Mouse (Mus musculus) embryonic facial prominence, embryonic 13.5 days (tissue): ENCODE data around the gene Abhd17c. TPM values are rescaled to one million over a fixed set of nuclear protein-coding genes. Genes with fewer than 3 reads are reported as not detected.

Source experiments
- ATAC-seq: fragments of 200-750 bp; cut with Nextera tagmentation; 2 replicates; pipeline ENCODE4 v1.8.0; 2017; ENCODE audit warnings: low read depth; ENCODE audit not compliant: insufficient number of reproducible peaks, insufficient read depth, low FRiP score, low TSS enrichment
- H3K27ac ChIP-seq: fragments of 300-500 bp; sonication (generic); 2 replicates; pipeline ENCODE4 v1.5.1; 2015; ENCODE audit warnings: moderate library complexity, mild to moderate bottlenecking, inconsistent platforms
- H3K27me3 ChIP-seq: fragments of 300-500 bp; sonication (generic); 2 replicates; pipeline ENCODE4 v1.6.1; 2015; ENCODE audit warnings: mild to moderate bottlenecking, inconsistent platforms
- H3K36me3 ChIP-seq: fragments of 300-500 bp; sonication (generic); 2 replicates; pipeline ENCODE4 v1.6.1; 2015; ENCODE audit warnings: mild to moderate bottlenecking, inconsistent platforms
- H3K4me1 ChIP-seq: fragments of 300-500 bp; sonication (generic); 2 replicates; pipeline ENCODE4 v1.6.1; 2015; ENCODE audit warnings: inconsistent platforms
- H3K4me2 ChIP-seq: fragments of 300-500 bp; sonication (generic); 2 replicates; pipeline ENCODE4 v1.6.1; 2015; ENCODE audit warnings: moderate library complexity, mild to moderate bottlenecking, inconsistent platforms
- H3K4me3 ChIP-seq: fragments of 300-500 bp; sonication (generic); 2 replicates; pipeline ENCODE4 v1.5.1; 2015; ENCODE audit warnings: mild to moderate bottlenecking, inconsistent platforms
- H3K9ac ChIP-seq: fragments of 300-500 bp; sonication (generic); 2 replicates; pipeline ENCODE4 v1.6.1; 2015; ENCODE audit warnings: mild to moderate bottlenecking, inconsistent platforms
- H3K9me3 ChIP-seq: fragments of 300-500 bp; sonication (generic); 2 replicates; pipeline ENCODE4 v1.6.1; 2016; ENCODE audit warnings: inconsistent platforms
- WGBS: fragments of 180-500 bp; shearing (Covaris S2); methylation state at CpG from one replicate; pipeline ENCODE4 v1.1.7; 2015; ENCODE audit warnings: mixed read lengths; 5-methylcytosine and 5-hydroxymethylcytosine counted together
- polyA plus RNA-seq: library from polyadenylated mRNA; unstranded; fragments of >200 nt; fragmentation: Nextera tagmentation; extraction: Ambion mirVana; gene quantifications from 2 replicates; pipeline ENCODE4 v1.2.1, GENCODE M21; 2015

Gene Abhd17c
- polyA plus RNA-seq, 1 experiment from 2014 or later, result 11.7 TPM

GRCm38 (mm10) chr7:84171177-84171787, 19.6 kb upstream of the Abhd17c start:
- no peak for ATAC-seq
- Histone ChIP-seq H3K4me1 (no peaks in the 10 kb centered on the region), H3K27ac (no peak overlapping the region), H3K4me3 (no peak overlapping the region), H3K36me3 (no peaks in the 10 kb centered on the region), H3K4me2 (no peak overlapping the region), H3K9me3 (no peaks in the 10 kb centered on the region), H3K9ac (no peak overlapping the region), H3K27me3 (no peaks in the 10 kb centered on the region)
- WGBS, result 74% methylated on average over 1 of the region's 1 CpGs

GRCm38 (mm10) chr7:84168355-84168754, 16.7 kb upstream of the Abhd17c start:
- 89% methylated on average over 2 of the region's 2 CpGs for WGBS
- H3K4me3 ChIP-seq, result no peak overlapping the region
- no peak overlapping the region for H3K4me2 ChIP-seq
- ATAC-seq, result no peak
- no peaks in the 10 kb centered on the region for H3K4me1 ChIP-seq
- no peaks in the 10 kb centered on the region for H3K27me3 ChIP-seq
- H3K9me3 ChIP-seq, result no peaks in the 10 kb centered on the region
- H3K9ac ChIP-seq, result no peak overlapping the region
- H3K27ac ChIP-seq, result no peak overlapping the region
- H3K36me3 ChIP-seq, result no peaks in the 10 kb centered on the region

- Histone ChIP-seq H3K9ac (no peak overlapping the region), H3K4me1 (no peaks in the 10 kb centered on the region), H3K9me3 (no peaks in the 10 kb centered on the region), H3K4me3 (no peak overlapping the region), H3K27ac (no peak overlapping the region), H3K27me3 (no peaks in the 10 kb centered on the region), H3K4me2 (no peak overlapping the region), H3K36me3 (no peaks in the 10 kb centered on the region)
- ATAC-seq, result no peak
- 72% methylated on average over 4 of the region's 4 CpGs for WGBS
Measured at GRCm38 (mm10) chr7:84166721-84167419, 15.2 kb upstream of the Abhd17c start.

- WGBS, result 91% methylated on average over 1 of the region's 1 CpGs
- no peak for ATAC-seq
- Histone ChIP-seq H3K36me3 (no peaks in the 10 kb centered on the region), H3K27me3 (no peaks in the 10 kb centered on the region), H3K27ac (no peak overlapping the region), H3K9ac (no peak overlapping the region), H3K9me3 (no peaks in the 10 kb centered on the region), H3K4me1 (no peaks in the 10 kb centered on the region), H3K4me2 (no peak overlapping the region), H3K4me3 (no peak overlapping the region)
Measured at GRCm38 (mm10) chr7:84166007-84166406, 14.3 kb upstream of the Abhd17c start.

GRCm38 (mm10) chr7:84165288-84165687, 13.6 kb upstream of the Abhd17c start:
- no peaks in the 10 kb centered on the region for H3K36me3 ChIP-seq
- no peaks in the 10 kb centered on the region for H3K4me1 ChIP-seq
- H3K4me3 ChIP-seq, result no peak overlapping the region
- 63% methylated on average over 3 of the region's 3 CpGs for WGBS
- no peak for ATAC-seq
- no peak overlapping the region for H3K27ac ChIP-seq
- no peaks in the 10 kb centered on the region for H3K9me3 ChIP-seq
- H3K27me3 ChIP-seq, result no peaks in the 10 kb centered on the region
- no peak overlapping the region for H3K4me2 ChIP-seq
- H3K9ac ChIP-seq, result no peak overlapping the region

- Histone ChIP-seq H3K4me2 (no peak overlapping the region), H3K27ac (no peak overlapping the region), H3K36me3 (no peaks in the 10 kb centered on the region), H3K9me3 (no peaks in the 10 kb centered on the region), H3K4me1 (no peaks in the 10 kb centered on the region), H3K9ac (no peak overlapping the region), H3K4me3 (no peak overlapping the region), H3K27me3 (no peaks in the 10 kb centered on the region)
- WGBS, result 84% methylated on average over 4 of the region's 4 CpGs
- ATAC-seq, result no peak
Measured at GRCm38 (mm10) chr7:84164880-84165279, 13.2 kb upstream of the Abhd17c start.

GRCm38 (mm10) chr7:84164419-84164818, 12.7 kb upstream of the Abhd17c start:
- ATAC-seq, result no peak
- H3K9me3 ChIP-seq, result no peaks in the 10 kb centered on the region
- no peaks in the 10 kb centered on the region for H3K36me3 ChIP-seq
- WGBS, result 55% methylated on average over 2 of the region's 2 CpGs
- H3K4me3 ChIP-seq, result no peak overlapping the region
- H3K9ac ChIP-seq, result no peak overlapping the region
- H3K4me1 ChIP-seq, result no peaks in the 10 kb centered on the region
- H3K27ac ChIP-seq, result no peak overlapping the region
- no peak overlapping the region for H3K4me2 ChIP-seq
- no peaks in the 10 kb centered on the region for H3K27me3 ChIP-seq

GRCm38 (mm10) chr7:84163585-84163984, 11.9 kb upstream of the Abhd17c start:
- Histone ChIP-seq H3K36me3 (no peaks in the 10 kb centered on the region), H3K9ac (no peak overlapping the region), H3K27ac (no peak overlapping the region), H3K27me3 (no peaks in the 10 kb centered on the region), H3K4me1 (no peaks in the 10 kb centered on the region), H3K4me3 (no peak overlapping the region), H3K9me3 (no peaks in the 10 kb centered on the region), H3K4me2 (no peak overlapping the region)
- no peak for ATAC-seq
- 61% methylated on average over 4 of the region's 4 CpGs for WGBS

GRCm38 (mm10) chr7:84159414-84159813, 7.7 kb upstream of the Abhd17c start:
- H3K4me3 ChIP-seq, result no peak overlapping the region
- WGBS, result 84% methylated on average over 2 of the region's 2 CpGs
- no peaks in the 10 kb centered on the region for H3K36me3 ChIP-seq
- H3K9me3 ChIP-seq, result no peaks in the 10 kb centered on the region
- H3K4me2 ChIP-seq, result no peak overlapping the region
- no peak overlapping the region for H3K27ac ChIP-seq
- no peak overlapping the region for H3K9ac ChIP-seq
- ATAC-seq, result no peak
- no peaks in the 10 kb centered on the region for H3K4me1 ChIP-seq
- H3K27me3 ChIP-seq, result no peaks in the 10 kb centered on the region

GRCm38 (mm10) chr7:84153821-84154220, 2.1 kb upstream of the Abhd17c start:
- Histone ChIP-seq H3K4me1 (peaks cover 23% of the 10 kb centered on the region), H3K36me3 (no peaks in the 10 kb centered on the region; the same call in 1 of the 2 replicates), H3K27ac (no peak overlapping the region), H3K4me2 (no peak overlapping the region), H3K9ac (no peak overlapping the region), H3K27me3 (no peaks in the 10 kb centered on the region), H3K4me3 (no peak overlapping the region), H3K9me3 (no peaks in the 10 kb centered on the region)
- 89% methylated on average over 4 of the region's 4 CpGs for WGBS
- ATAC-seq, result no peak

GRCm38 (mm10) chr7:84152821-84153220, 1.1 kb upstream of the Abhd17c start:
- no peaks in the 10 kb centered on the region for H3K27me3 ChIP-seq
- no peak overlapping the region for H3K9ac ChIP-seq
- no peak overlapping the region for H3K27ac ChIP-seq
- H3K4me2 ChIP-seq, result no peak overlapping the region
- H3K4me3 ChIP-seq, result 0 out of 2 replicates have a peak overlapping the region, but pooled peaks have one; percentile 89
- no peaks in the 10 kb centered on the region; the same call in 1 of the 2 replicates for H3K36me3 ChIP-seq
- no peak for ATAC-seq
- WGBS, result 80% methylated on average over 4 of the region's 4 CpGs
- H3K9me3 ChIP-seq, result no peaks in the 10 kb centered on the region
- H3K4me1 ChIP-seq, result peaks cover 28% of the 10 kb centered on the region

GRCm38 (mm10) chr7:84152374-84152773, 681 bp upstream of the Abhd17c start:
- WGBS, result 64% methylated on average over 6 of the region's 6 CpGs
- no peaks in the 10 kb centered on the region; the same call in 1 of the 2 replicates for H3K36me3 ChIP-seq
- H3K4me1 ChIP-seq, result peaks cover 28% of the 10 kb centered on the region
- no peak overlapping the region for H3K27ac ChIP-seq
- no peaks in the 10 kb centered on the region for H3K9me3 ChIP-seq
- peak overlapping the region; percentile 89 for H3K4me3 ChIP-seq
- no peak overlapping the region for H3K9ac ChIP-seq
- peak overlapping the region; percentile 93 for H3K4me2 ChIP-seq
- no peak for ATAC-seq
- no peaks in the 10 kb centered on the region for H3K27me3 ChIP-seq
